Mouse (Mus musculus) mouse trophoblast stem cell (cell line): ENCODE data around the gene Wdr24.

ENCODE experiments used
- in situ Hi-C, 2 experiments: fragments of 300-500 bp; cut with MseI, MboI; formaldehyde crosslinking; loops; 2 replicates in 1 of 2; 3 replicates in 1 of 2; pipeline ENCODE4 v1.15.1; 2025

The Wdr24 gene

GRCm38 (mm10) chr17:25831451-25832281 is 8.2 kb downstream of the Wdr24 start:
- in situ Hi-C loops, result no loop called here

DNA sequence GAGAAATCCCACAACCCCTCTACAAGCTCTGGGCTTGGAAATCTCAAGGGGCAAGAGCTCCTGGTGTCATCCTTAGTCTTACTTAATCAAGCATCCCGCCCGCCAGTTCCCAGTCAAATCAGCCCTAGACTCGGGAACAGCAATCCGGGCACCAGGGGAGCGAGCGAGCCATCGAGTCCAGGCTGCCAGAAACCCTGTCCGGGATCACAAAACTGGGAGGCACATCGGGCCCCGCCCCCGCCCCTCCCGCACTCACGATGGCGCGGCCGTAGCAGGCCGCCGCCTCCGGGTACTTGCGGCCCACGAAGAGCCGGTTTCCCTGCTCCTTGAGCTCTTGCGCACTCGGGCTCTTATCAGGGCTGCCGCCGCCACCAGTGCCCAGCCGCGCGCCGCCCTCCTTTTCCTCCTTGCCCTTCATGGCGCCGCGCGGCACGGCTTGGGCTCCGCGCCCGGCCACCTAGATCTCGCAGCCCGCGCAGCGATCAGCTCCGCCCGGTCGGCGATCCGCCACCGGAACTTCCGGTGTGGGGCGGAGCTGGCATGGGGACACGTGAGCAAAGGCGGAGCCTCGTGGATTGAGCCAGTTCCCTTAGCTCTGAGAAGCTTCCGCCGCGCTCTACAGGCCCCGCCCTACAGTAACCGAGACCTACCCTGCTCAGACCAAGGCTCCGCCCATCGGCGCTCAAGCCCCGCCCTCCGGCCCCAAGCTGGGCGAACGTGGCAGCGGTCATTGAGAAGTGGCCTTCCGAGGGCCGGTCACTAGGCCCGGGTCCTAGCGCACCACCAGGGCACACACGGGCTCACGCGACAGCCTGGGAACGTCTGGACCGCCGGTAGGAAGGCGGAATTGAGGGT is 9.2 kb downstream of the Wdr24 start:
- in situ Hi-C loops, result no loop called here

DNA sequence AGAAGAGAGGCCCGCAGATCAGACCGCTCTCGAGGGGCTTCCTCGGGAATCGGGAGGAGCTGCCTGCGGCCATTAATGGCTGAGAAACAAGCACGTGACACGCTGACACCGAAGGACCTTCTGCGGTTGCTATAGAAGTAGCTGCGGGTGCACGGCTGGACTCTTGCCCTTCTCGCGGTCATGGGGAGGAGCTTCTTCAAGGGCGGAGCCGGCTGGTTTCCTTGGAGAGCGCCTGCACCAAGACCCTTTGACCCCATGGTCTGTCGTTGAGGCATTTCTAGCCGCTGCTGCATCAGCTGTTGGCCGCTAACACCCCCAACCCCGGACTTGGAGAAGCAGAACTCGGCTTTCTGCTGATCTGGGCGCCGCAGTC is 9.8 kb downstream of the Wdr24 start, which contains the start of gene Stub1:
TSS of gene Stub1 (minus strand) at position 114 of the 373 bp plus-strand sequence.
- in situ Hi-C loops, result no loop called here

DNA sequence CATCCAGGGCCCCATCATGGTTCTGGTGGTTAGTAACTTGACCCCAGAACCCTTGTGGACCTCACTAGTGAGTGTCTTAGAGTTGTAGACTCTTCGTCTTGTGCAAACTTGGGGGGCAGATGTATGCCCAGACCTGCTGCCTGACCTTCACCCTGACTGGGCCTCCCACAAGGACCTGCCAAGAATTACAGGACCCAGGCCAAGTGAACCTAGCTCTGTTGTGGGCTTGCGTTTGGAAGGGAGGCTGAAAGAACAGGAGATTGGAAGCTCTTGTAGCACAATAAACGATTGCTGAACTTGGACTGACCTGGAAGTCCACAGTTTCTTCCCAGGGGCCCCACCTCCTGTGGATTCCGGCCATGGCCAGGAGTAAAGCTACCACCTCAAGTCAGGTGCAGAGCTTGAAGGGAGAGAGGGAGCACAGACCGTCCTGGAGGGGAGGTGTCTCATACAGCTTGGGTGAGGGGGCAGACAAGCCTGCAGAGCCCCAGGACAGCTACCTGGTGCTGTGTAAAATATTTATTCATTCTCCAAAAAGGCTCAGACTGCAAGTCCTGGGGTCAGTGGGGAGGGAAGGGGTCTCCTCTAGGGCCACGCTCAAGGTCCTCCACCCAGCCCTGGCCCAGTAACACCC is 10.7 kb downstream of the Wdr24 start:
- in situ Hi-C loops, result no loop called here

DNA sequence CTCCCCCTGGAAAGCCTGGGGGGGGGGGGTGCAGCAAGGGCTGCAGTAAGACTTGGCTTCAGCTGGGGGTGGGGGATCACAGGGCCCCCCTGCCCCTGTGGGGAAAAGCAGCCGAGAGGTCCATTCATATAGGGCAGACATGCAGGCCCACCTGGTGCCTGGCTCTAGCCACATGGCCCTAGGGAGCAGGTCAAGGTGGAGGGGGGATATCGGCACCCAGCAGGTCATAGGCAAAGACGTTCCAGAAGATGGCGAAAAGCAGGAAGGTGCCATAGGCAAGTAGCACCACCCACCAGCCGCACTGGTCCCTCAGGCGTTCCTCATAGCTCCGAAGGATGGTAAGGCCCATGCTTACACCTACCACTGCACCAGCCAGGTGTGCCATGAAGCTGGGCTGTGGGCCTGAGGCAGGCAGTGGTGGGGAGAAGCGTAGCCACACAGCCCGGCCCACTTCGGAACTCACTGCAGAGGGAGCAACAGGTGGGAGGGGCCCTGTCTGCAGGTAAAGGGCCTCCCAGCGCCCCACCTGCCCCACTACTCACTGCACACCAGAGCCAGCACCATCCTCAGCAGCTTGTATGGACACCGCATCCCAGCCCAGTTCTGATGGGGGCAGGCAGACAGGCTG is 11.3 kb downstream of the Wdr24 start:
- in situ Hi-C loops, result no loop called here

DNA sequence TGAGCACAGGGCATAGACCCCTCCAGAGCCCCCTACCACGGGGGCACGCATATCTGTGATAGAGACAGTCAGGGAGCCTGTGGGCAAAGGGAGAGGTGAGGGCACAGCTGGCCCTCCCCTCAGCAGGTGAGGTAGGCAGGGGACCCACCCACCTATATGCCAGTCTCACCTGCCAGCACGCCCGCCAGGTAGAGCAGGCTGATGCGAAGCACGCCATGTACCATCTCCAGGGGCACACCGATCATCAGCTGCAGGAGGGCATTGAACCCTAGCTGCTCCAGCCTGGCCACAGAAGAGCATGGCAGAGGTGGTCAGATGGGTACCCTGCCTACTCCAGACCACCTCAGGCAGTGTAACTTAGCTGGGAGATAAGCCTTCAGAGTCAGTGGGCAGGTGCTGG is 11.9 kb downstream of the Wdr24 start:
- in situ Hi-C loops, result no loop called here

DNA sequence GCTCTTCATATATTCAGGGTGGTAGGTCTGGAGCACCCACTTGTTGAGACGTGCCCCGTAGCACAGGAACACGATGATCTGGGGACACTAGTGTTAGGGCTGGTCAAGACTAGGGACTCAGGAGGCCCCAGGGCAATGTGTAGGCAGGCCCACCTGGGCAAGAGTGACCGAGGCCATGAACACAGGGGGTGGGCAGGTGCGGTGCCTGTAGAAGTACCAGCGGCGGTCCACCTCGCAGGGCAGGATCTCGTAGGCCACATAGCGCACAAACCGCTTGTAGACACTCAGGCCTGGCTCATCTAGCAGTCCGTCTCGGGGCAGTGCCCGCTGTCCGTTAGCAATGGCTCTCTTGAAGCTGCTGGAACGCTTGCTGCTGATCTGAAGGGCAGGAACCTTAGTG is 12.4 kb downstream of the Wdr24 start:
- in situ Hi-C loops, result no loop called here

- in situ Hi-C loops, result no loop called here
Measured at GRCm38 (mm10) chr17:25836397-25837075, 13.1 kb downstream of the Wdr24 start.

GRCm38 (mm10) chr17:25837076-25837410 is 13.6 kb downstream of the Wdr24 start, which contains the start of gene Rhbdl1:
TSS of gene Rhbdl1 (minus strand) at chr17:25837295.
- in situ Hi-C loops, result no loop called here

- in situ Hi-C loops, result no loop called here
Measured at GRCm38 (mm10) chr17:25837533-25837932, 14.1 kb downstream of the Wdr24 start.

- in situ Hi-C loops, result no loop called here
Measured at GRCm38 (mm10) chr17:25838904-25839303, 15.5 kb downstream of the Wdr24 start.

GRCm38 (mm10) chr17:25839455-25840235 is 16.2 kb downstream of the Wdr24 start:
- in situ Hi-C loops, result no loop called here

- in situ Hi-C loops, result no loop called here
Measured at GRCm38 (mm10) chr17:25840519-25840918, 17.1 kb downstream of the Wdr24 start.

DNA sequence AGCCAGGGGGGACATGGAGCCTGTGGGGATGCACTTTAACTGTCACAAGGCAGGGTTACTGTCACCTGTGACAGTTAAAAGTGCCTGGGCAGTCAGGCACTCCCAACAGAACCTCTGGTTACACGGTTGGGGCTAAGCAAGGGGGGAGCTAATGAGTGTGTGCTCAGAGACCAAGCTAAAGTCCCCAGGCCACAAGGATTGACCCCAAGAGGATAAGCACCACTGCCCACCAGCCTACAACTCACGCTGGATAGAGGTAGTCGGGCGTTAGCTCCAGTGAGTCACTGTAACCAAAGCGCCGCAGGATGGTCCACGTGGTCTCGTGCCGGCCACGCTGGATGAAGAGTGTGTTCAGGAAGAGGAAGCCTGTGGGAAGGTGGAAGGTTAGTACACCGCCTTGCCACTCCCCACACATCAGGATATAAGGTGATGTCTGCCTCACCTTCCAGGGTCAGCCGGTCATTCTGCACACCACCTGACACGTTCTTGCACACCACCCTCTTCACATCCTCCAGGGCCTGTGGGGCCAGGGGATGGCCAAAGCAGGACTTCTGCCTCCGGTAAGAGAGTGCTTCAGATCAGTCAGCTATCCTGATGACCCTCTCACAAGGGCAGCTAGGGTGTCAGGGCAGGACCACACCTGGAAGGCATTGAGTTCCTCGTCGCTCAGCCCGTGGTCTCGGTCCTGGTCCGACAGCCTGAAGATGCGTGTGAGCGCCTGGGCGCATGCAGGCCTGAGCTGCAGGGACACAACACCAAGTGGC is 17.9 kb downstream of the Wdr24 start, which contains the start of gene Gm20683:
TSS of gene Gm20683 (minus strand) at position 647 of the 764 bp plus-strand sequence.
- in situ Hi-C loops, result no loop called here

DNA sequence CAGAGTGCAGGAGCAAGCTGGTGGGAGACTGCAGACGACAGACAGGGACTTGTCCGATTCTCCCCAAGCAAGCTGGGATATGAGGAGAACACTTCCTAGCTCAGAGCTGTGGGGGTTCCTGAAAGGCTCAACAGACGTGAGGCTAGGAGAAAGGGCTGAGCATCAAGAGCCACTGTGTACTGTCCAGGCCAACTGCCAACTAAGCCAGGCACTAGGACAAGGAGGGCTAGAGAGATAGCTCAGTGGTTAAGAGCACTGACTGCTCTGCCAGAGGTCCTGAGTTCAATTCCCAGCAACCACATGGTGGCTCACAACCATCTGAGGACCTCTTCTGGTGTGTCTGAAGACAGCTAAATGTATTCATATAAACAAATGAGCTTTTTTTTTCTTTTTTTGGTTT is 19.1 kb downstream of the Wdr24 start:
- in situ Hi-C loops, result no loop called here

DNA sequence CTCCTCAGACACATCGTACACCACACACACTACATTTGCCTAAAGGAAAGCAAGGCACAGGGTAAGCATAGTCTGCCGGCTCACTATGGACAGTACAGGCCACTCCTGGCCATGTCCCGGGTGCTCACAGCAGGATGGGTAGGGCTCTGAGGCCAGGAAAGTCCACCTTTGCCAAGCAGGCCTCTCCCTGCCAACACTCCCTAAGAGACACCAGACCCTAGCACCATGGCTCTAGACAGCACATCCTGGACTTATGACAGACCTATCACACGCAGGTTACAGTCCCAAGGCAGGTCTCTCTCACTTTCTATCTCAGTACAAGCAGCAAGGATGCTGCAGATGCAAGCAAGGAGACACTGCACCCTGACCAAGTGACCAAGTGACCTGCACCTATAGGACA is 19.7 kb downstream of the Wdr24 start:
- in situ Hi-C loops, result no loop called here

DNA sequence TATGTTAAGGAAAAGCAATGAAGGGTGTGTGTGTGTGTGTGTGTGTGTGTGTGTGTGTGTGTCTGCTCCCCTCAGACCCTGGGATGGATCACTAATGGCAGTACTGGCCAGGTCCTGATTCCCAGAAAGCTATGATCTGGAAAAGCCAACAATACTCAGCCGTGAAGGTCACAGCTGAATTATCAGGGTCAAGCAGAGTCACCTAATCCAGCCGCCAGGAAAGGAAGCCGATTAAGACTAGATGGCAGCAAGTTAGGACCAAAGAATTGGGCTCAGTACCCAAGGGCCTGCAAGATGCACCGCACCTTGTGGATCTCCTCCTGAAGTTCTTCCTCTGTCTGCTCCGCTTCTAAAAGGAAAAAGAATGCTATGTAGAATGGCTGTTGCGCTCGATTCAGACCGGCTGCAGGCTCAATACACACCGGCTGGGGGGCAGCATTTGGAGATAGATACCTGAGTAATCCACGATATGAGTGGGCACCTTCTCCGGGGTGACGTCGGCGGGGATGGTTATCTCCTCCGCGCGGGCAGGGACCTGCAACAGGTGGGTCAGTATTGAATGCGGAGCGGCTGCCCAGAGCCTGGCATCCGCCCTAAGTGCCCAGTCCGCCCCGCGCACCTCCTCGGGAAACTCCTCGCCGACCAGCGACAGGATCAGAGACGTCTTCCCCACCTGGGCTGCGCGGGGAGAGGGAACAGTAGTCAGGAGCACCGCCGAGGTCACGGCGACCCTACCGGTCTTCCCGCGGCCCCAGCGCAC is 20.4 kb downstream of the Wdr24 start:
- in situ Hi-C loops, result no loop called here

- in situ Hi-C loops, result no loop called here
Measured at GRCm38 (mm10) chr17:25844396-25844901, 21.0 kb downstream of the Wdr24 start, which contains the start of gene Rhot2. TSS of gene Rhot2 (minus strand) at chr17:25844851.

GRCm38 (mm10) chr17:25860229-25860628 is 36.8 kb downstream of the Wdr24 start:
- in situ Hi-C loops, result no loop called here
